ENCODE assay signal across 18 mouse cellular contexts in genomic region chr9:32924333-32924886, GRCm38 (mm10).
A peak's percentile ranks its signal among the peaks of the same experiment; 100 is the strongest.
DNase-seq lines count a peak whose midpoint lies in the region; TF ChIP-seq lines count a peak whose summit lies in the region.
"Had no signal": no experiment of that assay in that cellular context is flagged by ENCODE, and none has a peak within 500 bp of the region (broad histone marks: within the 10 kb centered on the region; RNA-seq: fewer than 3 reads in every experiment).

No protein-coding gene starts in this region.

- TF ChIP-seq CTCF in heart, adult 2 months (IDR thresholded peaks at IDR 0.05) = no peak

- WGBS in heart, adult 2 months = 93% methylated on average over 7 of the region's 7 CpGs

- H3K79me2 ChIP-seq in heart, adult 2 months (replicated peaks; ENCODE audit: control insufficient read depth, insufficient read depth, low read length) = no peaks in the 10 kb centered on the region

- H3K4me3 ChIP-seq in heart, adult 2 months = no peak overlapping the region
- H3K4me3 ChIP-seq: embryonic facial prominence, embryonic 12.5 days; forebrain, embryonic 12.5 days; heart, embryonic 13.5 days; hindbrain, embryonic 12.5 days had no signal

- peaks cover 8% of the 10 kb centered on the region for H3K4me1 ChIP-seq in heart, adult 2 months (ENCODE audit: control insufficient read depth, insufficient read depth, low read length)
- H3K4me1 ChIP-seq: embryonic facial prominence, embryonic 12.5 days; forebrain, embryonic 12.5 days; heart, embryonic 13.5 days; hindbrain, embryonic 12.5 days had no signal

- H3K27me3 ChIP-seq in heart, adult 2 months (ENCODE audit: control insufficient read depth, insufficient read depth, low read length) = no peaks in the 10 kb centered on the region
- H3K27me3 ChIP-seq: embryonic facial prominence, embryonic 12.5 days; forebrain, embryonic 12.5 days; heart, embryonic 13.5 days; hindbrain, embryonic 12.5 days had no signal

- H3K27ac ChIP-seq in heart, adult 2 months = peak overlapping the region; percentile 71
- H3K27ac ChIP-seq: embryonic facial prominence, embryonic 12.5 days; forebrain, embryonic 12.5 days; heart, embryonic 13.5 days; hindbrain, embryonic 12.5 days had no signal

- peaks cover 7% of the 10 kb centered on the region for H3K36me3 ChIP-seq in heart, adult 2 months (ENCODE audit: control insufficient read depth, insufficient read depth, low read length)
- H3K36me3 ChIP-seq: embryonic facial prominence, embryonic 12.5 days; forebrain, embryonic 12.5 days; heart, embryonic 13.5 days; hindbrain, embryonic 12.5 days had no signal

- TF ChIP-seq POLR2A in heart, adult 2 months (IDR thresholded peaks at IDR 0.05; ENCODE audit: insufficient read depth, low read depth, low read length) = no peak

- TF ChIP-seq EP300 in heart, adult 2 months (IDR thresholded peaks at IDR 0.05; ENCODE audit: insufficient read depth, low read depth, low read length) = no peak

- no peak for DNase-seq in heart, adult 2 months
- no peak for DNase-seq in heart, adult 8-10 months (ENCODE audit: low spot score)
- peak; percentile 30 for DNase-seq in fat pad, adult 2 months (ENCODE audit: extremely low read depth, low read depth, low spot score)
- peak; percentile 84 for DNase-seq in induced T-regulatory cell, adult 2 months (ENCODE audit: low read depth)
- peak; percentile 50 for DNase-seq in naive thymus-derived CD4-positive, alpha-beta T cell, adult 2 months (ENCODE audit: low read depth)
- DNase-seq in yolk sac, embryonic 10.5 days (ENCODE audit: low spot score) = no peak
- no peak for DNase-seq in ovary, postnatal 36 days (ENCODE audit: low spot score)
- DNase-seq: adrenal gland, postnatal 10 days; cerebellum, adult 11 months; cerebellum, adult 9-10 months; cerebellum, postnatal 25 days; forebrain, postnatal 0 days; gastrocnemius, postnatal 14 days; heart, postnatal 36 days had no signal

- intact Hi-C loops in heart, adult 2 months (cut with DNase I) = loop anchor here (2.0 kb wide), 1 partner anchor 14 kb away; no protein-coding TSS in a partner anchor

- no peak overlapping the region for H3K9ac ChIP-seq in heart, adult 2 months (ENCODE audit: low read depth, low read length)
- H3K9ac ChIP-seq: embryonic facial prominence, embryonic 12.5 days; forebrain, embryonic 12.5 days; forebrain, postnatal 0 days; heart, embryonic 13.5 days; hindbrain, embryonic 12.5 days had no signal

Comparison
In these comparisons a context has a peak if more than half of its experiments do, and no peak if none do; other contexts are left out.
1. DNase-seq: peak in fat pad, adult 2 months (single experiment), induced T-regulatory cell, adult 2 months (single experiment) and naive thymus-derived CD4-positive, alpha-beta T cell, adult 2 months (single experiment); none in heart, adult 2 months (0 of 2), heart, adult 8-10 months (single experiment), yolk sac, embryonic 10.5 days (single experiment) and ovary, postnatal 36 days (single experiment).